Mouse (Mus musculus) lung, postnatal 10 days (tissue): ENCODE results near the gene Src.
"Not testable (repeated sequence)": the region's sequence is repeated elsewhere in the genome, so short reads cannot be mapped to it uniquely, and the experiment has no call there.

ENCODE experiments used
- DNase-seq: peaks from one replicate; pipeline ENCODE4 v3.0.0; 2021

Gene Src

GRCm38 (mm10) chr2:157418206-157418605 lies at the start of gene Src:
Gene Src, plus strand, starts transcription at chr2:157418444.
- peak; percentile 39 for DNase-seq

GRCm38 (mm10) chr2:157371696-157372095 lies 46.5 kb upstream of the Src start:
- peak; percentile 71 for DNase-seq

- DNase-seq: peak; percentile 75
These were observed 44.6 kb upstream of the Src start for GRCm38 (mm10) chr2:157373681-157374080.

- no peak for DNase-seq
These were observed 43.2 kb upstream of the Src start for GRCm38 (mm10) chr2:157375051-157375450.

- DNase-seq: no peak
These were observed 42.2 kb upstream of the Src start for GRCm38 (mm10) chr2:157375794-157376757.

GRCm38 (mm10) chr2:157376995-157377394 lies 41.2 kb upstream of the Src start:
- no peak for DNase-seq

GRCm38 (mm10) chr2:157384836-157385235 lies 33.4 kb upstream of the Src start:
- no peak for DNase-seq

GRCm38 (mm10) chr2:157388901-157389590 lies 29.2 kb upstream of the Src start:
- DNase-seq: not testable (repeated sequence)

GRCm38 (mm10) chr2:157389591-157389921 lies 28.7 kb upstream of the Src start:
- DNase-seq: no peak

GRCm38 (mm10) chr2:157392331-157392730 lies 25.9 kb upstream of the Src start:
- no peak for DNase-seq

- DNase-seq: no peak
These were observed 24.7 kb upstream of the Src start for GRCm38 (mm10) chr2:157393549-157393948.

- DNase-seq: peak; percentile 64
These were observed 23.4 kb upstream of the Src start for GRCm38 (mm10) chr2:157394868-157395267.

- DNase-seq: no peak
These were observed 22.9 kb upstream of the Src start for GRCm38 (mm10) chr2:157395371-157395770.

- DNase-seq: no peak
These were observed 22.3 kb upstream of the Src start for GRCm38 (mm10) chr2:157395960-157396359.

- no peak for DNase-seq
These were observed 20.9 kb upstream of the Src start for GRCm38 (mm10) chr2:157397376-157397775.

- no peak for DNase-seq
These were observed 19.7 kb upstream of the Src start for GRCm38 (mm10) chr2:157398539-157398938.

GRCm38 (mm10) chr2:157399797-157400196 lies 18.4 kb upstream of the Src start:
- peak; percentile 72 for DNase-seq

- DNase-seq: no peak
These were observed 17.8 kb upstream of the Src start for GRCm38 (mm10) chr2:157400491-157400890.

- DNase-seq: no peak
These were observed 17.0 kb upstream of the Src start for GRCm38 (mm10) chr2:157401261-157401660.

GRCm38 (mm10) chr2:157407596-157407995 lies 10.6 kb upstream of the Src start:
- DNase-seq: peak; percentile 94

GRCm38 (mm10) chr2:157409793-157410533 lies 8.3 kb upstream of the Src start:
- DNase-seq: peak; percentile 64

GRCm38 (mm10) chr2:157411151-157411693 lies 7.0 kb upstream of the Src start:
- peak; percentile 47 for DNase-seq

- DNase-seq: no peak
These were observed 5.7 kb upstream of the Src start for GRCm38 (mm10) chr2:157412497-157412896.
